Mouse (Mus musculus) megakaryocyte-erythroid progenitor cell, adult 5-6 weeks (primary cell): ENCODE results near the gene Rfesd. TPM values are rescaled to one million over a fixed set of nuclear protein-coding genes. Genes with fewer than 3 reads are reported as not detected.

Experiments
- ATAC-seq: replicated peaks from 2 replicates; pipeline ENCODE4 v1.8.0; 2016; ENCODE audit warnings: mild to moderate bottlenecking, inconsistent platforms; ENCODE audit not compliant: severe bottlenecking, poor library complexity, low FRiP score, low TSS enrichment
- total RNA-seq, 2 experiments: library from RNA; stranded (forward) in 1 of 2; stranded (reverse) in 1 of 2; fragments of 200-1000, 215-1000 nt in 1 of 2; fragments of >200 nt in 1 of 2; fragmentation: Nextera tagmentation in 1 of 2; gene quantifications; 2 replicates each; pipeline ENCODE4 v1.2.3; 2014 to 2017

The Rfesd gene
- total RNA-seq, 2 experiments from 2014 or later, result 63.8 to 71.4 TPM

GRCm38 (mm10) chr13:75992169-75993028 lies 26.1 kb downstream of the Rfesd start:
- peak; percentile 43 for ATAC-seq

GRCm38 (mm10) chr13:75988096-75988495 lies 30.4 kb downstream of the Rfesd start:
- peak; percentile 62 for ATAC-seq

- ATAC-seq, result peak; percentile 75; the same call in 1 of the 2 replicates
Observed at GRCm38 (mm10) chr13:75981901-75982300, 36.6 kb downstream of the Rfesd start.

- ATAC-seq, result 0 out of 2 replicates have a peak, but pooled peaks have one; percentile 30
Observed at GRCm38 (mm10) chr13:75976649-75977048, 41.9 kb downstream of the Rfesd start.

- peak; percentile 81 for ATAC-seq
Observed at GRCm38 (mm10) chr13:75976218-75976617, 42.3 kb downstream of the Rfesd start.

GRCm38 (mm10) chr13:75975629-75976028 lies 42.9 kb downstream of the Rfesd start:
- peak; percentile 50 for ATAC-seq

GRCm38 (mm10) chr13:75974481-75974880 lies 44.0 kb downstream of the Rfesd start:
- no peak for ATAC-seq

GRCm38 (mm10) chr13:75966850-75967249 lies 51.7 kb downstream of the Rfesd start, which contains the start of gene Spata9:
Gene Spata9, plus strand, starts transcription at chr13:75967150.
- ATAC-seq, result no peak

GRCm38 (mm10) chr13:75955357-75955992 lies 63.0 kb downstream of the Rfesd start:
- ATAC-seq, result peak; percentile 37; the same call in 1 of the 2 replicates

Other genes with a start within 250 kb of the Rfesd start
- gene Glrx, start 178.9 kb downstream of the Rfesd start, total RNA-seq (2014; fragmentation: Nextera tagmentation), result 30.8 and 54.1 TPM in 2 replicates
- gene Glrx, start 178.9 kb downstream of the Rfesd start, total RNA-seq (2017), result 29.4 and 43.8 TPM in 2 replicates
- 5.3 and 5.4 TPM in 2 replicates for gene Rhobtb3, start 74.8 kb downstream of the Rfesd start, total RNA-seq (2014; fragmentation: Nextera tagmentation)
- gene Rhobtb3, start 74.8 kb downstream of the Rfesd start, total RNA-seq (2017), result 4.3 and 16.0 TPM in 2 replicates
- gene Spata9, start 51.6 kb downstream of the Rfesd start, total RNA-seq (2014; fragmentation: Nextera tagmentation), result 0.98 TPM in 1 of 2 replicates, not detected in the other
- not detected in 2 replicates for gene Spata9, start 51.6 kb downstream of the Rfesd start, total RNA-seq (2017)
- 0.96 TPM in 1 of 2 replicates, not detected in the other for gene Gpr150, start 38.3 kb upstream of the Rfesd start, total RNA-seq (2014; fragmentation: Nextera tagmentation)
- gene Gpr150, start 38.3 kb upstream of the Rfesd start, total RNA-seq (2017), result 0.99 TPM in 1 of 2 replicates, not detected in the other
- gene Arsk, start 79.9 kb upstream of the Rfesd start, total RNA-seq (2014; fragmentation: Nextera tagmentation), result 12.3 and 14.9 TPM in 2 replicates
- gene Arsk, start 79.9 kb upstream of the Rfesd start, total RNA-seq (2017), result 8.4 and 14.1 TPM in 2 replicates
- gene Ttc37, start 80.0 kb upstream of the Rfesd start, total RNA-seq (2014; fragmentation: Nextera tagmentation), result 22.0 and 32.6 TPM in 2 replicates
- 33.9 and 38.7 TPM in 2 replicates for gene Ttc37, start 80.0 kb upstream of the Rfesd start, total RNA-seq (2017)